Mouse (Mus musculus) midbrain, embryonic 16.5 days (tissue): ENCODE measurements around the gene Gnb2. TPM values are rescaled to one million over a fixed set of nuclear protein-coding genes. Genes with fewer than 3 reads are reported as not detected.

Source experiments
- ATAC-seq: fragments of 200-750 bp; cut with Nextera tagmentation; 2 replicates; pipeline ENCODE4 v1.8.0; 2017; ENCODE audit warnings: moderate TSS enrichment
- H3K27ac ChIP-seq: fragments of 300-500 bp; sonication (generic); 2 replicates; pipeline ENCODE4 v1.5.1; 2014; ENCODE audit warnings: mild to moderate bottlenecking, low read length, mixed read lengths
- H3K27me3 ChIP-seq: fragments of 300-500 bp; sonication (generic); 2 replicates; pipeline ENCODE4 v1.6.1; 2014; ENCODE audit warnings: low read depth, low read length, mixed read lengths; ENCODE audit not compliant: control insufficient read depth, insufficient read depth
- H3K36me3 ChIP-seq: fragments of 300-500 bp; sonication (generic); 2 replicates; pipeline ENCODE4 v1.6.1; 2014; ENCODE audit warnings: mild to moderate bottlenecking, low read length, moderate library complexity, mixed read lengths; ENCODE audit not compliant: control insufficient read depth, insufficient read depth
- H3K4me1 ChIP-seq: fragments of 300-500 bp; sonication (generic); 2 replicates; pipeline ENCODE4 v1.6.1; 2014; ENCODE audit warnings: mild to moderate bottlenecking, low read length, mixed read lengths; ENCODE audit not compliant: control insufficient read depth, insufficient read depth
- H3K4me2 ChIP-seq: fragments of 300-500 bp; sonication (generic); 2 replicates; pipeline ENCODE4 v1.6.1; 2014; ENCODE audit warnings: mild to moderate bottlenecking, low read length, mixed read lengths
- H3K4me3 ChIP-seq: fragments of 300-500 bp; sonication (generic); 2 replicates; pipeline ENCODE4 v1.5.1; 2014; ENCODE audit warnings: low read depth, mild to moderate bottlenecking, low read length, moderate library complexity, mixed read lengths
- H3K9ac ChIP-seq: fragments of 300-500 bp; sonication (generic); 2 replicates; pipeline ENCODE4 v1.6.1; 2014; ENCODE audit warnings: low read depth, low read length, mixed read lengths
- H3K9me3 ChIP-seq: fragments of 300-500 bp; sonication (generic); replicated peaks from 2 replicates; pipeline ENCODE4 v1.6.1; 2014; ENCODE audit warnings: mild to moderate bottlenecking, low read length, mixed read lengths; ENCODE audit not compliant: control insufficient read depth, poor library complexity, severe bottlenecking
- WGBS: fragments of 180-500 bp; shearing (Covaris S2); extraction: QIAGEN DNeasy Blood & Tissue Kit; methylation state at CpG from one replicate; pipeline ENCODE4 v1.1.7; 2014; 5-methylcytosine and 5-hydroxymethylcytosine counted together
- polyA plus RNA-seq: library from polyadenylated mRNA; unstranded; fragments of >200 nt; fragmentation: Nextera tagmentation; extraction: Ambion mirVana; gene quantifications from 2 replicates; pipeline ENCODE4 v1.2.1, GENCODE M21; 2015

Gnb2 gene
- polyA plus RNA-seq, 1 experiment from 2014 or later: 512 TPM

- 40% methylated on average over 16 of the region's 16 CpGs for WGBS
- Histone ChIP-seq H3K4me1 (peaks cover 18% of the 10 kb centered on the region), H3K27me3 (no peaks in the 10 kb centered on the region), H3K4me2 (no peak overlapping the region), H3K9me3 (no peaks in the 10 kb centered on the region), H3K27ac (peak overlapping the region; percentile 69), H3K9ac (0 out of 2 replicates have a peak overlapping the region, but pooled peaks have one; percentile 30), H3K36me3 (peaks cover 64% of the 10 kb centered on the region), H3K4me3 (no peak overlapping the region)
- ATAC-seq: no peak
Measured at GRCm38 (mm10) chr5:137526192-137526936, 6.9 kb downstream of the Gnb2 start.

- Histone ChIP-seq H3K4me1 (peaks cover 18% of the 10 kb centered on the region), H3K9ac (no peak overlapping the region), H3K36me3 (peaks cover 69% of the 10 kb centered on the region), H3K9me3 (no peaks in the 10 kb centered on the region), H3K27ac (0 out of 2 replicates have a peak overlapping the region, but pooled peaks have one; percentile 23), H3K4me2 (no peak overlapping the region), H3K27me3 (no peaks in the 10 kb centered on the region), H3K4me3 (no peak overlapping the region)
- WGBS: 72% methylated on average over 16 of the region's 16 CpGs
- no peak for ATAC-seq
Measured at GRCm38 (mm10) chr5:137525511-137525910, 7.8 kb downstream of the Gnb2 start.

GRCm38 (mm10) chr5:137524671-137525070 lies 8.6 kb downstream of the Gnb2 start:
- Histone ChIP-seq H3K36me3 (peaks cover 72% of the 10 kb centered on the region), H3K4me1 (peaks cover 10% of the 10 kb centered on the region), H3K4me3 (no peak overlapping the region), H3K27me3 (no peaks in the 10 kb centered on the region), H3K27ac (peak overlapping the region; percentile 33; the same call in 1 of the 2 replicates), H3K4me2 (no peak overlapping the region), H3K9ac (no peak overlapping the region), H3K9me3 (no peaks in the 10 kb centered on the region)
- ATAC-seq: no peak
- 88% methylated on average over 13 of the region's 13 CpGs for WGBS

GRCm38 (mm10) chr5:137524251-137524515 lies 9.1 kb downstream of the Gnb2 start:
- Histone ChIP-seq H3K9me3 (no peaks in the 10 kb centered on the region), H3K36me3 (peaks cover 73% of the 10 kb centered on the region), H3K4me2 (no peak overlapping the region), H3K27me3 (no peaks in the 10 kb centered on the region), H3K9ac (no peak overlapping the region), H3K27ac (no peak overlapping the region), H3K4me1 (peaks cover 6% of the 10 kb centered on the region; the same call in 1 of the 2 replicates), H3K4me3 (no peak overlapping the region)
- ATAC-seq: no peak
- WGBS: 84% methylated on average over 8 of the region's 8 CpGs

- H3K9ac ChIP-seq: no peak overlapping the region
- no peaks in the 10 kb centered on the region for H3K27me3 ChIP-seq
- peaks cover 3% of the 10 kb centered on the region; the same call in 1 of the 2 replicates for H3K4me1 ChIP-seq
- no peaks in the 10 kb centered on the region for H3K9me3 ChIP-seq
- H3K4me2 ChIP-seq: no peak overlapping the region
- no peak overlapping the region for H3K4me3 ChIP-seq
- H3K27ac ChIP-seq: no peak overlapping the region
- WGBS: 86% methylated on average over 25 of the region's 25 CpGs
- no peak for ATAC-seq
- peaks cover 72% of the 10 kb centered on the region for H3K36me3 ChIP-seq
Measured at GRCm38 (mm10) chr5:137523396-137524250, 9.7 kb downstream of the Gnb2 start.

GRCm38 (mm10) chr5:137522711-137523110 lies 10.6 kb downstream of the Gnb2 start:
- ATAC-seq: no peak
- 72% methylated on average over 11 of the region's 11 CpGs for WGBS
- H3K4me1 ChIP-seq: peaks cover 3% of the 10 kb centered on the region; the same call in 1 of the 2 replicates
- no peak overlapping the region for H3K4me3 ChIP-seq
- no peaks in the 10 kb centered on the region for H3K9me3 ChIP-seq
- no peak overlapping the region for H3K27ac ChIP-seq
- no peak overlapping the region for H3K4me2 ChIP-seq
- peaks cover 64% of the 10 kb centered on the region for H3K36me3 ChIP-seq
- no peak overlapping the region for H3K9ac ChIP-seq
- H3K27me3 ChIP-seq: no peaks in the 10 kb centered on the region

GRCm38 (mm10) chr5:137521861-137522260 lies 11.4 kb downstream of the Gnb2 start:
- no peak overlapping the region for H3K9ac ChIP-seq
- H3K4me1 ChIP-seq: no peaks in the 10 kb centered on the region; the same call in 1 of the 2 replicates
- H3K36me3 ChIP-seq: peaks cover 60% of the 10 kb centered on the region
- no peak overlapping the region for H3K4me2 ChIP-seq
- ATAC-seq: no peak
- no peaks in the 10 kb centered on the region for H3K27me3 ChIP-seq
- 76% methylated on average over 9 of the region's 9 CpGs for WGBS
- no peaks in the 10 kb centered on the region for H3K9me3 ChIP-seq
- no peak overlapping the region for H3K27ac ChIP-seq
- no peak overlapping the region for H3K4me3 ChIP-seq

- Histone ChIP-seq H3K9ac (no peak overlapping the region), H3K4me2 (no peak overlapping the region), H3K27ac (no peak overlapping the region), H3K27me3 (no peaks in the 10 kb centered on the region), H3K4me3 (no peak overlapping the region), H3K9me3 (no peaks in the 10 kb centered on the region), H3K36me3 (peaks cover 56% of the 10 kb centered on the region), H3K4me1 (peaks cover 3% of the 10 kb centered on the region; the same call in 1 of the 2 replicates)
- 92% methylated on average over 27 of the region's 27 CpGs for WGBS
- ATAC-seq: no peak
Measured at GRCm38 (mm10) chr5:137519691-137520550, 13.4 kb downstream of the Gnb2 start.
